Mouse (Mus musculus) kidney, postnatal 25 days (tissue): ENCODE measurements around the gene Btnl2.

Experiments
- DNase-seq, 2 experiments: peaks; one replicate each; pipeline ENCODE4 v3.0.0; 2021; ENCODE audit warnings: mixed read lengths in 2 of 2

Btnl2 gene

GRCm38 (mm10) chr17:34349429-34349828, 5.2 kb upstream of the Btnl2 start:
- DNase-seq, result peak; percentile 56 to 88

GRCm38 (mm10) chr17:34354940-34355339, 318 bp downstream of the Btnl2 start:
- DNase-seq, result no peak

DNA sequence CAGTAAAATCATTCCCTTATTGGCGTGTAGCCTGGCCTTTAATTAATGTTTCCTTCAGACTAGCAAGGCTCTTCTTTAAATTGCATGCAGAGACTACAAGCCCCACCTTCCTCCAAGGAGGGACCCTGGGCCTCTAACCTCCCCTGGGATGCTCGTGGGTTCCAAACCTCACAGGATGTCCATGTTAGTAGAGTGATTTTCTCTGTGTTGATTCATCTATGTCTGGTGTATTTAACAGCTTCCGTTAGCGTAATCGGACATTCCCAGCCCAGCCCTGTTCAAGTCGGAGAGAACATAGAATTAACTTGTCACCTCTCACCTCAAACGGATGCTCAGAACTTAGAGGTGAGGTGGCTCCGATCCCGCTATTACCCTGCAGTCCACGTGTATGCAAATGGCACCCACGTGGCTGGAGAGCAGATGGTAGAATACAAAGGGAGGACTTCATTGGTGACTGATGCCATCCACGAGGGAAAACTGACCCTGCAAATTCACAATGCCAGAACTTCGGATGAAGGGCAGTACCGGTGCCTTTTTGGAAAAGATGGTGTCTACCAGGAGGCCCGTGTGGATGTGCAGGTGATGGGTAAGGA, 8.4 kb downstream of the Btnl2 start:
- no peak for DNase-seq

DNA sequence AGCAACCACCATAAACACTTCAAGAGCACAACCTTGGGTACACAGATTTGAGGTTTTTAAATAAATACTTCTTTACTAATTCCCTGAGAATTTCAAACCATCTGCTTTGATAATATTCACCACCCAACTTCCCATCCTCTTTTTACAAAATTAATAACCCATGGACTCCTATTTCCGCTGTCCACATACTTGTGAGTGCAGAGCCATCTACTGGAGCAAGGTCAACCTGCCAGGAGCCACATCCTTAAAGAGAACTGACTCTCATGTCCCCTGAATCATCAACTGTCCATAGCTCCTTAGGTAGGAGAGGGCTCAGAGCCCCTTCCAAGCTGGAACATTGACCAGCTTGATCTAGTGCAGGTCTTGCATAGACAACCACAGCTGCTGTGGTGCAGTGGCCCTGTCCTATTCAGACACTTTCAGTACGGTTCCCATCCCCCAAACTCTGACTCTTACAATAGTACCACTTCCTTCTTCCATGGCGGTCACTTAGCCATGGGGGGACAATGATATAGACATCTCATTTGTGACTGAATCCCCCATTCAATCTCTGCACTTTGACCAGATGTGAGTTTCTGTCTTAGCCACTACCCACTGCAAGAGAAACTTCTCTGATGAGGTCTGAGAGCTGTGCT, 9.2 kb downstream of the Btnl2 start:
- DNase-seq, result no peak

DNA sequence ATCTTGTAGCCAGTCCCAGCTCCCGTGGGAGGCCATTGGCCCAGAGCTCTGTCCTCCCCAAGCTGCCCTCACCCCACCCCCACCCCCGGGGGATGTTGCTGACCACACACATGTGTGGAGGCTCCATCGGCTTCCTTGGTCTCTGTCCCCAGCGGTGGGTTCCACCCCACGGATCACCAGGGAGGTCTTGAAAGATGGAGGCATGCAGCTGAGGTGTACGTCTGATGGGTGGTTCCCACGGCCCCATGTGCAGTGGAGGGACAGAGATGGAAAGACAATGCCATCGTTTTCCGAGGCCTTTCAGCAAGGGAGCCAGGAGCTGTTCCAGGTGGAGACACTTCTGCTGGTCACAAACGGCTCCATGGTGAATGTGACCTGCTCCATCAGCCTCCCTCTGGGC, 10.4 kb downstream of the Btnl2 start:
- no peak for DNase-seq

- no peak for DNase-seq
Measured at GRCm38 (mm10) chr17:34370563-34370962, 15.9 kb downstream of the Btnl2 start.

GRCm38 (mm10) chr17:34373055-34373709, 18.6 kb downstream of the Btnl2 start:
- no peak for DNase-seq

- DNase-seq, result no peak
Measured at GRCm38 (mm10) chr17:34376847-34377246, 22.2 kb downstream of the Btnl2 start, which contains the start of gene Btnl1. Btnl1 (plus strand) TSS chr17:34377132.

GRCm38 (mm10) chr17:34377450-34378209, 23.0 kb downstream of the Btnl2 start:
- DNase-seq, result no peak

GRCm38 (mm10) chr17:34378716-34379115, 24.1 kb downstream of the Btnl2 start:
- no peak for DNase-seq

- DNase-seq, result no peak
Measured at GRCm38 (mm10) chr17:34379451-34379850, 24.8 kb downstream of the Btnl2 start.

- DNase-seq, result no peak
Measured at GRCm38 (mm10) chr17:34381876-34382275, 27.3 kb downstream of the Btnl2 start.

DNA sequence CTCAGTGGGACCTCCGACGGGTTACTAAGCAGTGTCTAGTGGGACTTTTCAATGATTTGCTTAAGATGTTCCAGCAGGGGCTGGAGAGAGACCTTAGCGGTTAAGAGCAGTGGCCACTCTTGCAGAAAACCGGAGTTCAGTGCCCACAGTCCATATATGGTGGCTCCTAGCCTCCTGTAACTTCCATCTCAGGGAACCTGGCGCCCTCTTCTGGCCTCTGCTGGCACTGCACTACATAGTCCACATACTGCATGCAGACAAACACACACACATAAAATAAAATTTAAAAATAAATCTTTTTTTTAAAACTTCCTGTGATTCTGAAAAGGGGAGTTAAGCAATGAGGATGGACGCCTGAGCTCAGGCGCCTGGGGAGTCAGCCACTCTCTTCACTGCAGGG, 28.6 kb downstream of the Btnl2 start:
- peak in 1 of 2 experiments; percentile 11 for DNase-seq

DNA sequence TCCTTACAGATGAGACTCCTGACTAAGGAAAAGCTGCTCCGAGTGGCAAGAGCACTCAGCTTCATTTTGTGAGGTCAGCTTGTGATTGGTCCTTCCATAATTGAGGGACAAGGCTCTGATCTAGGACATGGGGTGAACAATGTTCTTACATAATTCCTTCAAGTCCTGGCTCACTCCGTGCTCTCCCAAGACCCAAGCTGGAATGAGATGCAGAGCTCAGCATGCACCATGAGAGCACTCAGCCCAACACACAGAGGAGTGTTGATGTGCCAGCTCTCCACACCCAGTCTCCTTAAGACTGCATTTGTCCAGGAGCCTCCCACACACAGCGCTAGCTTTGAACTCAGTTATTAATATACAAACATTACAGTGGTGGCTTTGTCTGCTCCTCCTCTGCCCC, 30.1 kb downstream of the Btnl2 start:
- no peak for DNase-seq

DNA sequence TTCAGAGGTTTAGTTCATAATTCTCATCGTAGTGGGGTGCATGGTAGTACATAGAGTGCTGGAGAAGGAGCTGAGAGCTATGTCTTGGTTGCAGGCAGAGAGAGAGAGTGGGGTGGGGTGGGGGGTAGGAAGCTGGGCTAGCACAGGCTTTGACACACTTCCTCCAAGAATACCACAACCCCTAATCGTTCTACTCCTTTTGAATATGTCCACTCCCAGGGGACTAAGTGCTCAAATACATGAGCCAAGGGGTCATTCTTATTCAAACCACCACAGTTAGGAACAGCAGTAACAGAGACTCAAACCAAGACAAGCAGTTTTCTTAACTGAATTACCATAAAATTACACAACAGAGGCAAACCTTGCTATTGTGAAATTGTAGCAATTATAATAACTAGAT, 32.0 kb downstream of the Btnl2 start:
- DNase-seq, result no peak

DNA sequence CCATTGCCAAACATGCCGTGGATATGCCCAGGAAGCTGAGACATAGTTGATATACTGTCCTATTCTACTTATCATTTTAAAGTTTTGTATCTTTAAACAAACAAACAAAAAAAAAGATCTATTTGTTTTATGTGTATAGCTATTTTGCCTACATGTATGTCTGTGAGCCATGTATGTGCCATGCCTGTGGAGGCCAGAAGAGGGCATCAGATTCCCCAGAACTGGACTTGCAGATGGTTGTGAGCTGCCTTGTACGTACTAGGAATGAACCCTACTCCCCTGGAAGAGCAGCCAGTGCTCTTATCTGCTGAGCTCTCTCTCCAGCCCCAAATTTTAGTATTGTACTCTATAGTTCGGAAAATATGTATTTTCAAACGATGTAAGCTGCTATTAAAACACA, 33.9 kb downstream of the Btnl2 start:
- peak in 1 of 2 experiments; percentile 66 for DNase-seq

- DNase-seq, result no peak
Measured at GRCm38 (mm10) chr17:34391507-34391906, 36.9 kb downstream of the Btnl2 start.

- DNase-seq, result peak; percentile 56 to 73
Measured at GRCm38 (mm10) chr17:34392321-34392720, 37.7 kb downstream of the Btnl2 start.

DNA sequence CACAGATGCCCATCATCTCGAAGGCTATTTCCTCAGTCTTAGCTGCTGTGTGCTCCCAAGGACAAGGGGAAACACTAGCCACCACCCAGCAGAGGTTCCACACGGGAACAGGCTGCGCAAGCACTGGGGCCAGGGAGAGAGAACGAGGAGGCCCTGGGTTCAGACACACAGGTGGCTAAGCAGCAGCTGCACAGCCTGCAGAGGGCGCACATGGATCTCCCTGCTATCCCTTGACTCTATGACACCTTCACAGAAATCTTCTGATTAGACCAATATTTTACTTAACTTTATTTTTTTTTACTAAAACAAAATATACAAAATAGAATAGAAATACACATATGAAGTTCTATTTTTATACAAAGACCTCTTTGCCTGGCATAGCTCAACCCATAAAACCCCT, 42.7 kb downstream of the Btnl2 start:
- DNase-seq, result peak in 1 of 2 experiments; percentile 14

DNA sequence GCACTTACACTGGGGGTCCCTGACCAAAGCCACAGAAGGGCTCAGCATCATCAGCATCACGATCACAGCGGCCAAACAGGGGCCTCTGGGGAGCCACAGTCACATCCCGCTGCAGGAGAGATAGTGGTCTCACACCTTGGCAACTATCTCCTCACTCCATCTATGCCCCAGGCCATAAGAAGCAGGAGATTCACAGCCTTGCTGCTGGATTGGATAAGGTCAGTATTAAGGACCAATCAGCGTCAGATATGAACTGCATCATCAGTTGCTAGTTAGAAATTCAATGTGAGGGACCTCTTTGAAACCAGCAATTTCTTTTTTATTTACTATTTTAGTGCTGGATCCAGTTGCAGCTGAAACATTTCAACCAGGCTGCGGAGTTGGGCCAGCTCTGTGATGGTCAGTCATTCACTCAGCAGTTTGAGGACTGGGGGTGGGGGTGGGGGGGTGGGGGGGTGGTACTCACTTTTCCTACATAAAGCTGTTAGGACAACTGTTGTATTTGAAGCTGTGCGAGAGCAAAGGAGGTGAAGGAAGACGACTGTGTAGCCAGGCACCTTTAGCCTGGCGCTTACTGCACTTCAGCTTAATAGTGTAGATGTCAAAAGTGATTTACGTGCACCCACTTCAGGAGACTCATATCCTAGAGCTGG, 43.6 kb downstream of the Btnl2 start:
- peak; percentile 46 to 70 for DNase-seq

DNA sequence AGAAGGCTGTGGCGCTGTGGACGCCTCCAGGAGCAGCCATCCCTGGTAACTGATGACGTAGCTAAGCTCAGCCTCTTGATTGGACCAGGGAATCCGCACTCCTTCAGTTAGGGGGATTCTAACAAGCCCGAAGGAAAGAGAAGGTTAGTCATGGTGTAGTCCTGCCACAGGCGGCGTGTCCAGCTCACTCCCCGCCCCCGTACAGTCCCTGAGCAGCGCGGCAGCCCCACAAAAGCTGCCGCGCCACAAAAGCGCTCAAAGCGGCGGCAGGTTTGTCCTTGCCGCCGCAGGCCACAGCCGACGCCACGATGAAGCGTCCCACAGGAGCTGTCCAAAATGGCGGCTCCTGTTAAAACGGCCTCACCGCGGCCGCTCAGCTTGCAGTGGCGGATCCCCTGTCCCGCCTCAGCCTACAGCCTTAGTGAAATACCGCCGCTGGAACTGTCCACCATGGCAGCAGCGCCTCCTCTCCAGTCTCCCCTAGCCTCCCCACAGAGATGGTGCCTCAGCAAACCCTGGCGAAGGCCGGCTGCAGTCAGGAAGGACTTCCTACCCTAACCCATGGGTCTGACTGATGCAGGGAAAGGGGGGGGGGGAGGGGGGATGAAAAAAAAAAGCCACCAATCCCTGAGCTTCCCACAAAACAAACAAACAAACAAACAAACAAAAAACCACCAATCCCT, 44.2 kb downstream of the Btnl2 start, which contains the start of gene BC051142:
Gene BC051142, plus strand, starts transcription at position 110 of the 683 bp plus-strand sequence.
- DNase-seq, result peak; percentile 77 to 88

GRCm38 (mm10) chr17:34399394-34399715, 44.7 kb downstream of the Btnl2 start:
- no peak for DNase-seq
